Mouse (Mus musculus) myocyte (in vitro differentiated cells): ENCODE results near the gene Kcnk6. TPM values are rescaled to one million over a fixed set of nuclear protein-coding genes. Genes with fewer than 3 reads are reported as not detected.
"Not testable (repeated sequence)": the region's sequence is repeated elsewhere in the genome, so short reads cannot be mapped to it uniquely, and the experiment has no call there.

Experiments
- H3K27me3 ChIP-seq: one replicate; pipeline ENCODE4 v1.6.1; 2011; ENCODE audit not compliant: control insufficient read depth, insufficient read depth, insufficient read length
- H3K36me3 ChIP-seq: one replicate; pipeline ENCODE4 v1.6.1; 2011; ENCODE audit not compliant: control insufficient read depth, insufficient read depth
- H3K4me2 ChIP-seq: one replicate; pipeline ENCODE4 v1.6.1; 2011; ENCODE audit warnings: low read depth, control low read depth
- H3K4me3 ChIP-seq: one replicate; pipeline ENCODE4 v1.5.1; 2011; ENCODE audit warnings: mild to moderate bottlenecking, control low read depth, moderate library complexity
- H3K79me2 ChIP-seq: one replicate; pipeline ENCODE4 v1.6.1; 2011; ENCODE audit not compliant: control insufficient read depth, insufficient read depth
- H3ac ChIP-seq: one replicate; pipeline ENCODE4 v1.6.1; 2011; ENCODE audit not compliant: control insufficient read depth, insufficient read length
- CEBPB ChIP-seq: IDR thresholded peaks from 2 replicates; pipeline ENCODE4 v1.6.1; 2011; ENCODE audit warnings: mild to moderate bottlenecking, moderate library complexity; ENCODE audit not compliant: poor library complexity, insufficient read depth, severe bottlenecking
- E2F4 ChIP-seq: IDR thresholded peaks from one replicate; pipeline ENCODE4 v1.6.1; 2011; ENCODE audit warnings: mild to moderate bottlenecking, control low read depth, moderate library complexity; ENCODE audit not compliant: insufficient read depth
- MAX ChIP-seq: IDR thresholded peaks from one replicate; pipeline ENCODE4 v1.6.1; 2011; ENCODE audit warnings: low read depth, mild to moderate bottlenecking, control low read depth
- MYOD1 ChIP-seq, 3 experiments: IDR thresholded peaks; one replicate each; pipeline ENCODE4 v1.6.1; 2011; ENCODE audit warnings: control low read depth in 2 of 3, low read depth in 2 of 3, mild to moderate bottlenecking in 2 of 3, moderate library complexity in 1 of 3; ENCODE audit not compliant: insufficient read length in 2 of 3, control insufficient read depth in 1 of 3
- MYOG ChIP-seq, 3 experiments: IDR thresholded peaks; one replicate each; pipeline ENCODE4 v1.6.1; 2011; ENCODE audit warnings: control low read depth in 2 of 3, low read depth in 2 of 3, mild to moderate bottlenecking in 2 of 3; ENCODE audit not compliant: insufficient read length in 2 of 3, control insufficient read depth in 1 of 3, insufficient read depth in 1 of 3
- POLR2A ChIP-seq: IDR thresholded peaks from one replicate; pipeline ENCODE4 v1.6.1; 2011; ENCODE audit warnings: low read depth, mild to moderate bottlenecking, control low read depth, moderate library complexity; ENCODE audit not compliant: insufficient read length
- POLR2AphosphoS2 ChIP-seq: IDR thresholded peaks from one replicate; pipeline ENCODE4 v1.6.1; 2011; ENCODE audit warnings: low read depth, control low read depth; ENCODE audit not compliant: insufficient read length
- REST ChIP-seq: IDR thresholded peaks from one replicate; pipeline ENCODE4 v1.6.1; 2011; ENCODE audit warnings: mild to moderate bottlenecking, control low read depth, moderate library complexity; ENCODE audit not compliant: insufficient read depth, insufficient read length
- SRF ChIP-seq: IDR thresholded peaks from one replicate; pipeline ENCODE4 v1.6.1; 2011; ENCODE audit warnings: low read depth; ENCODE audit not compliant: control insufficient read depth, insufficient read length
- TCF12 ChIP-seq: IDR thresholded peaks from one replicate; pipeline ENCODE4 v1.6.1; 2011; ENCODE audit warnings: mild to moderate bottlenecking, control low read depth; ENCODE audit not compliant: poor library complexity, insufficient read depth, severe bottlenecking
- TCF3 ChIP-seq: IDR thresholded peaks from one replicate; pipeline ENCODE4 v1.6.1; 2011; ENCODE audit warnings: low read depth, control low read depth; ENCODE audit not compliant: insufficient read length
- USF1 ChIP-seq: IDR thresholded peaks from one replicate; pipeline ENCODE4 v1.6.1; 2011; ENCODE audit warnings: low read depth, mild to moderate bottlenecking, control low read depth, moderate library complexity
- polyA plus RNA-seq: library from polyadenylated mRNA; unstranded; fragments of >200 nt; fragmentation: generic; extraction: Trizol; gene quantifications from one replicate; pipeline ENCODE4 v1.2.1, GENCODE M21; 2012; ENCODE audit warnings: missing spikeins

Kcnk6 gene
- polyA plus RNA-seq, 1 experiment, result 0.01 TPM

DNA sequence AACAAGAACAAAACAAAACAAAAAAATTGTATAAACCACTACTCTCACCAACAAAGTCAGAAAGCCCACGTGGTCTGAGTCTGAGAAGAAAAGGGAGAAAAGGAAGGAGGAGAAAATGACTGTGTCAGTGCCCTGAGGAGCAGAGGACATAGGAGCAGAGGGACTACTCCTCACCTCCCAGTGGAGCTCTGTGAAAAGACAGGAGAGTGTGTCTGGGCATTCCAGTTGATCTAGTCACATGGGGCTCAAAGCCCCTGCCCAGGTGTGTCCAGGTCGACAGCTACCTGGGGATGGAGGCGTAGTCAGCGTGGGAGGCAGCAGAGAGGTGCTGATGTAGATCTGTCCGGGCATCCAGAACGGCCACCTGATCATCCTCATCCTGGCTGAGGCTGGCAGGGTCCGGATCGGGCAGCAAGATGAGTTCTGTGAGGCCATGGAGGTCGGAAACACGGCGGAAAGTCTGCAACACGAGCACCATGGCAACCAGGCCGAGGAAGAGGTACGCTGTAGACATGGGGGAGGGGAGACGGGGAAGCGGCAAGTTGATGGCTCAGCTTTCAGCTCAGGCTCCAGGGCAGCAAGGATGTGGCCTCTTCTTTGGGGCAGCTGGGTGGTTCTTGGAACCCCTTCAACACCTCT is 7.4 kb downstream of the Kcnk6 start:
- no peaks in the 10 kb centered on the region for H3K36me3 ChIP-seq
- H3K27me3 ChIP-seq, result no peaks in the 10 kb centered on the region
- TF ChIP-seq USF1 (no peak), MAX (no peak), TCF12 (no peak)
- H3K79me2 ChIP-seq, result no peaks in the 10 kb centered on the region
- H3K4me3 ChIP-seq, result no peak overlapping the region
- no peak overlapping the region for H3ac ChIP-seq
- H3K4me2 ChIP-seq, result no peak overlapping the region

DNA sequence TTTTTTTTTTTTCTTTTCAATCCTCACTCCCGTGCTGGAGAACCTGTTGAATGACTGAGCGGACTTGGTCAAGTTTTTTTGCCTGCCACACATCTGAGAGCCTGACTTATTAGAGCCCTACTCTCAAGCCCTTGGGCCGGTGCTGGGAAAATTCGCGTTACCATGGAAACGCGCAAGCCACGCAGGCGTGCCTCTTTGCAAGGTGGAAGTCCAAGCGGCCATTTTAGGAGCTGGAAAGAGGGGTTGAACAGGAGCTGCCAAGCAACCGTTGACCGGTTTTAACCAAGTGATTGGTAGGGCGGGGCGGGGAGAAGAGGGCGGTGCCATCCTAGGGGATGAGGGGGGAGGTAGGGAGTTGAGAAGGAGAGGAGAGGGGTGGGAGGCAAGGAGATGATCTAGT is 17.5 kb downstream of the Kcnk6 start:
- H3K4me3 ChIP-seq, result no peak overlapping the region
- no peak for TF ChIP-seq POLR2AphosphoS2
- TF ChIP-seq MYOD1 (IDR thresholded peaks at IDR 0.05; ENCODE audit: control insufficient read depth in 1 of 3, insufficient read length in 2 of 3, low read depth in 2 of 3), result no peak
- TF ChIP-seq CEBPB, result no peak
- no peak for TF ChIP-seq TCF12
- TF ChIP-seq POLR2A, result no peak
- no peak for TF ChIP-seq REST
- TF ChIP-seq TCF3, result no peak
- no peaks in the 10 kb centered on the region for H3K79me2 ChIP-seq
- H3ac ChIP-seq, result no peak overlapping the region
- H3K4me2 ChIP-seq, result no peak overlapping the region
- no peaks in the 10 kb centered on the region for H3K36me3 ChIP-seq
- no peaks in the 10 kb centered on the region for H3K27me3 ChIP-seq

DNA sequence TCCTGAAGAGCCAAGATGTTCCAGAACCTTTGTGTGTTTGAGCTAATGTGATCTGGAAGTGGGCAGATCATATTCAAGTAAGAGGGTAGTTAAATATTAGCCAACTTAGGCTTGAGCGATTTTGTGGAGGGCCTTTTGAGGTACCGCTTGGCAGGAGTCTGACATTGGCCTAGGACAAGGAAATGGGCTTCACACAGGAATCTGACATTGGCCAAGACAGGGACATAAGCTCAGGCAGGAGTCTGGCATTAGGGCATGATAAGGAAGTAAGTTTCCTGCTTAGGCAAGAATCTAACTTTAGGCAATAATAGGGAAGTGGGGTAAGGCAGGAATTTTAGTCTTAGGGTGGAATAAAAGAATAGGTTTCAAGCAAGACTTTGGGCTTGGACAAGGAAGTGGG is 18.1 kb downstream of the Kcnk6 start:
- Histone ChIP-seq H3K4me3 (no peak overlapping the region), H3K79me2 (no peaks in the 10 kb centered on the region), H3K27me3 (no peaks in the 10 kb centered on the region), H3ac (no peak overlapping the region), H3K4me2 (no peak overlapping the region), H3K36me3 (no peaks in the 10 kb centered on the region)
- TF ChIP-seq CEBPB (no peak), USF1 (no peak), MAX (no peak), POLR2AphosphoS2 (no peak), MYOG (IDR thresholded peaks at IDR 0.05; ENCODE audit: control insufficient read depth in 1 of 3, insufficient read depth in 1 of 3, insufficient read length in 2 of 3, low read depth in 2 of 3) (no peak), TCF3 (no peak), E2F4 (no peak), SRF (no peak), TCF12 (no peak)

DNA sequence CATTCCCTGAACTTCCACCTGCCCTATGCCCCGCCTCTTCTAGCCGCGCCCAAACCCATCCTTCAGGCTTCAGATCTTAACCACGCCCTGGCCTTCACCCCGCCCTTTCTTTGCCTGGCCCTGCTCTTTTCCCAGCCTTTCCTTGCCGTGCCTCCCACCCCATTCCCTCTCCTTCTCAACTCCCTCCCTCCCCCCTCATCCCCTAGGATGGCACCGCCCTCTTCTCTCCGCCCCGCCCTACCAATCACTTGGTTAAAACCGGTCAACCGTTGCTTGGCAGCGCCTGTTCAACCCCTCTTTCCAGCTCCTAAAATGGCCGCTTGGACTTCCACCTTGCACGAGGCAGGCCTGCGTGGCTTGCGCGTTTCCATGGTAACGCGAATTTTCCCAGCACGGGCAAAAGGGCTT is 18.6 kb downstream of the Kcnk6 start, which contains the start of gene Catsperg1:
TSS of gene Catsperg1 (minus strand) at position 361 of the 408 bp plus-strand sequence.
- H3K4me3 ChIP-seq, result no peak within 1 kb of the TSS
- no peak for TF ChIP-seq USF1
- TF ChIP-seq MYOG (IDR thresholded peaks at IDR 0.05; ENCODE audit: control insufficient read depth in 1 of 3, insufficient read depth in 1 of 3, insufficient read length in 2 of 3, low read depth in 2 of 3), result no peak
- TF ChIP-seq POLR2A, result no peak
- no peak for TF ChIP-seq SRF
- no peak for TF ChIP-seq MYOD1 (IDR thresholded peaks at IDR 0.05; ENCODE audit: control insufficient read depth in 1 of 3, insufficient read length in 2 of 3, low read depth in 2 of 3)
- no peak for TF ChIP-seq REST
- TF ChIP-seq TCF3, result no peak
- TF ChIP-seq CEBPB, result no peak
- no peak for TF ChIP-seq TCF12
- no peak for TF ChIP-seq MAX
- no peak for TF ChIP-seq POLR2AphosphoS2
- TF ChIP-seq E2F4, result no peak
- H3K27me3 ChIP-seq, result no peaks in the 10 kb centered on the region
- H3K4me2 ChIP-seq, result no peak within 1 kb of the TSS
- no peak within 1 kb of the TSS for H3ac ChIP-seq
- H3K79me2 ChIP-seq, result no peaks in the 10 kb centered on the region
- no peaks in the 10 kb centered on the region for H3K36me3 ChIP-seq

DNA sequence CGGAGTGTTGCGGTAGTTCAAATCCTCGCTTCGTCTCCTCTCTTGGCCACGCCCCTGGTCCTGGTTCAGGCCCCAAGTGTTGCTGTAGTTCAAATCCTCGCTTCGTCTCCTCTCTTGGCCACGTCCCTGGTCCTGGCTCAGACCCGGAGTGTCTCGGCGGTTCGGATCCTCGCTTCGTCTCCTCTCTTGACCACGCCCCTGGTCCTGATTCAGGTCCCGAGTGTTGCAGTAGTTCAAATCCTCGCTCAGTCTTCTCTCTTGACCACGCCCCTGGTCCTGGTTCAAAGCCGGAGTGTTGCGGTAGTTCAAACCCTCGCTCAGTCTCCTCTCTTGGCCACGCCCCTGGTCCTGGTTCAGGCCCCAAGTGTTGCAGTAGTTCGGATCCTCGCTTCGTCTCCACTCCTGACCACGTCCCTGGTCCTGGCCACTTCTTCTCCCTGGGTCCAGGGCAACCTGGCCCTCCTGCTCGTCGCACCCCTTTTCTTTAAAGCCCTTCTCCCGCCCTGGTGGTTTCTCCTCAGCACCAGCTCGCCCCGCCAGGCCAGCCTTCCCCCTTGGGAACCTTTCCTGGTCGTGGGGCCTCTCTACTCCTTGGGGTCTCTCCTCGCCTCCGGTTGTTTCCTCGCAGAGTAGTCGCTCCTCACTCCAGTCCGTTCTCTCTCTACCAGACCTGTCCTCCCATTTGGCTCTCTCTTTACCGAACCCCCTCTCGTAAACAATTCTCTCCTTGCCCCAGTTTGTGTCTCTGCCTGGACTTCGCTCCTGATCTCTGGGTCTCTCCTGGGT is 19.3 kb downstream of the Kcnk6 start:
- not testable (repeated sequence) for H3K36me3 ChIP-seq, H3K4me2 ChIP-seq, H3K27me3 ChIP-seq, H3K4me3 ChIP-seq, H3K79me2 ChIP-seq, H3ac ChIP-seq
